Mouse (Mus musculus) megakaryocyte-erythroid progenitor cell, adult 5-6 weeks (primary cell): ENCODE data around the gene Ifit3b. TPM values are rescaled to one million over a fixed set of nuclear protein-coding genes. Genes with fewer than 3 reads are reported as not detected.

Experiments used
- ATAC-seq: replicated peaks from 2 replicates; pipeline ENCODE4 v1.8.0; 2016; ENCODE audit warnings: mild to moderate bottlenecking, inconsistent platforms; ENCODE audit not compliant: severe bottlenecking, poor library complexity, low FRiP score, low TSS enrichment
- total RNA-seq, 2 experiments: library from RNA; stranded (forward) in 1 of 2; stranded (reverse) in 1 of 2; fragments of 200-1000, 215-1000 nt in 1 of 2; fragments of >200 nt in 1 of 2; fragmentation: Nextera tagmentation in 1 of 2; gene quantifications; 2 replicates each; pipeline ENCODE4 v1.2.3; 2014 to 2017

The Ifit3b gene
- total RNA-seq, 2 experiments from 2014 or later: not detected

- ATAC-seq: peak; percentile 48; the same call in 1 of the 2 replicates
Measured at GRCm38 (mm10) chr19:34662740-34663139, 55.0 kb downstream of the Ifit3b start.

Other genes starting within 250 kb of the Ifit3b start
- gene Ch25h, start 132.8 kb upstream of the Ifit3b start, total RNA-seq (2014; fragmentation: Nextera tagmentation): not detected in 2 replicates
- not detected in 2 replicates for gene Ch25h, start 132.8 kb upstream of the Ifit3b start, total RNA-seq (2017)
- 31.6 and 38.3 TPM in 2 replicates for gene Lipa, start 80.5 kb upstream of the Ifit3b start, total RNA-seq (2014; fragmentation: Nextera tagmentation)
- gene Lipa, start 80.5 kb upstream of the Ifit3b start, total RNA-seq (2017): 26.1 and 28.3 TPM in 2 replicates
- 7.1 and 7.6 TPM in 2 replicates for gene Ifit2, start 57.3 kb upstream of the Ifit3b start, total RNA-seq (2014; fragmentation: Nextera tagmentation)
- 13.4 and 15.4 TPM in 2 replicates for gene Ifit2, start 57.3 kb upstream of the Ifit3b start, total RNA-seq (2017)
- gene Ifit3, start 24.4 kb upstream of the Ifit3b start, total RNA-seq (2014; fragmentation: Nextera tagmentation): not detected in 2 replicates
- gene Ifit3, start 24.4 kb upstream of the Ifit3b start, total RNA-seq (2017): 0.69 and 1.2 TPM in 2 replicates
- gene Ifit1bl1, start 6.0 kb upstream of the Ifit3b start, total RNA-seq (2014; fragmentation: Nextera tagmentation): not detected in 2 replicates
- gene Ifit1bl1, start 6.0 kb upstream of the Ifit3b start, total RNA-seq (2017): 0.46 TPM in 1 of 2 replicates, not detected in the other
- not detected in 2 replicates for gene Ifit1bl2, start 32.8 kb downstream of the Ifit3b start, total RNA-seq (2014; fragmentation: Nextera tagmentation)
- gene Ifit1bl2, start 32.8 kb downstream of the Ifit3b start, total RNA-seq (2017): not detected in 2 replicates
- gene Ifit1, start 32.9 kb downstream of the Ifit3b start, total RNA-seq (2014; fragmentation: Nextera tagmentation): 0.69 TPM in 1 of 2 replicates, not detected in the other
- gene Ifit1, start 32.9 kb downstream of the Ifit3b start, total RNA-seq (2017): 1.8 and 2.9 TPM in 2 replicates
- gene Slc16a12, start 139.3 kb downstream of the Ifit3b start, total RNA-seq (2014; fragmentation: Nextera tagmentation): not detected in 2 replicates
- gene Slc16a12, start 139.3 kb downstream of the Ifit3b start, total RNA-seq (2017): not detected in 2 replicates